Mouse (Mus musculus): ENCODE data around the gene Lrrc8a. TPM values are rescaled to one million over a fixed set of nuclear protein-coding genes. Genes with fewer than 3 reads are reported as not detected.

Lrrc8a gene
- polyA plus RNA-seq, 2 experiments from 2014 or later = 27.2 to 36.9 TPM

DNA sequence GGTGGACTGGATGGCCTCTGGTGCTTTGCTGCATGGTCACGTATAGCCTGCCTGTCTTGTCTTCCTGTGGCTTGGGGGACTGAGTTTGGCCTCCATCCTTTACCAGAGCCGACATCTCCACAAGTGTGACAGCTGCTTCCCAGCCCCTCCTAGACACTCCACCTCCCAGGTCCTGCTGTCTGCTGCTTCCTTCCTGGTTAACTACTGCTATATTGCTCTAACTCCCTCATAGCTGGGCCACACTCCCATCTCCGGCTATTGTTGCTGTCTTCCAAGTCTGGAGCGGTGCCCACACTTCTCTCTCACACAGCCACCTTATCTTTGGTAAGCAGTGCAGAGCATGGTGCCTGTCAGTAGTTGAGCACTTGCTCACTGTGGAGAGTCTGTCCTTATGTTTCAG is 2.3 kb downstream of the Lrrc8a start:
- no peak for ATAC-seq

DNA sequence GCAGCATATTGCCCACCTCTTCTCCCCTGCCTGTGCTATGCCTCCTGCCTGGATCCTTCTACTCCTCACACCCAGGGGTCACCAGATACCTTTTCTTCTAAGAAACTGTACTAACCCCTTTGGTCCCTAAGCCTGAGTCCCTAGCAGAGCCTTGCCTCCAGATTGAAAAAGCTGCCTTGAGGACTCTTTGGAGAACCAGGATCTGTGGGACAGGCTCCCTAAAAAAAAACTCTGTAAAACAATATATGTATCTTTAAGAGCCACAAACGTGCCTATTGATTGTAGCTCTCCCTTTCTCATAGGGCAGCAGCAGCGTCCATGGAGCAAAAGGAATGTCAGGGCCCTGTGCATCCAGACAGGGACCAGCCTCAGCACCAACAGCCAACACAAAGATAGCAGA is 2.8 kb downstream of the Lrrc8a start, which contains the start of gene Gm28035:
Gm28035 (plus strand) TSS at position 301 of the 400 bp plus-strand sequence.
- no peak for ATAC-seq

- no peak for ATAC-seq
Measured at GRCm38 (mm10) chr2:30242509-30242908, 5.0 kb downstream of the Lrrc8a start.

- ATAC-seq = no peak
Measured at GRCm38 (mm10) chr2:30243391-30243790, 5.9 kb downstream of the Lrrc8a start.

- no peak for ATAC-seq
Measured at GRCm38 (mm10) chr2:30244595-30245178, 7.2 kb downstream of the Lrrc8a start.

- no peak for ATAC-seq
Measured at GRCm38 (mm10) chr2:30247036-30247435, 9.5 kb downstream of the Lrrc8a start.

DNA sequence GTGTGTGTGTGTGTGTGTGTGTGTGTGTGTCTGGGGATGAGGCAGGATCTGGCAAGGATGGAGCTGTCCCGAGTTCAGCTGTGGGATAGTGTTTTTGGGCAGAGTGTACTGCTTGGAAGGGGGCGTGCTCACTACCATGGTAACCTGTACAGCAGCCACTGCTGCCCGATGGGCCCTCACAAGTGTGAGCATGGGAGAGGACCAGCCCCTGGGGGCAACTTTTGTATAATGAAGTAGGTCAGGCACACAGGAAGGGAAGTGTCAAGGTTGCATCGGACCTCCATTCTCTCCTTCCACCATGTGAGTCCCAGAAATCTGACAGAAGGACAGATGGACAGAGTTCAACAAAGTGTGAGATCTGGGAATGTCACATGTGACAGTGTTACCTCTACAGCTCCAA is 10.2 kb downstream of the Lrrc8a start:
- ATAC-seq = no peak

GRCm38 (mm10) chr2:30249182-30249581 is 11.7 kb downstream of the Lrrc8a start:
- ATAC-seq = no peak

DNA sequence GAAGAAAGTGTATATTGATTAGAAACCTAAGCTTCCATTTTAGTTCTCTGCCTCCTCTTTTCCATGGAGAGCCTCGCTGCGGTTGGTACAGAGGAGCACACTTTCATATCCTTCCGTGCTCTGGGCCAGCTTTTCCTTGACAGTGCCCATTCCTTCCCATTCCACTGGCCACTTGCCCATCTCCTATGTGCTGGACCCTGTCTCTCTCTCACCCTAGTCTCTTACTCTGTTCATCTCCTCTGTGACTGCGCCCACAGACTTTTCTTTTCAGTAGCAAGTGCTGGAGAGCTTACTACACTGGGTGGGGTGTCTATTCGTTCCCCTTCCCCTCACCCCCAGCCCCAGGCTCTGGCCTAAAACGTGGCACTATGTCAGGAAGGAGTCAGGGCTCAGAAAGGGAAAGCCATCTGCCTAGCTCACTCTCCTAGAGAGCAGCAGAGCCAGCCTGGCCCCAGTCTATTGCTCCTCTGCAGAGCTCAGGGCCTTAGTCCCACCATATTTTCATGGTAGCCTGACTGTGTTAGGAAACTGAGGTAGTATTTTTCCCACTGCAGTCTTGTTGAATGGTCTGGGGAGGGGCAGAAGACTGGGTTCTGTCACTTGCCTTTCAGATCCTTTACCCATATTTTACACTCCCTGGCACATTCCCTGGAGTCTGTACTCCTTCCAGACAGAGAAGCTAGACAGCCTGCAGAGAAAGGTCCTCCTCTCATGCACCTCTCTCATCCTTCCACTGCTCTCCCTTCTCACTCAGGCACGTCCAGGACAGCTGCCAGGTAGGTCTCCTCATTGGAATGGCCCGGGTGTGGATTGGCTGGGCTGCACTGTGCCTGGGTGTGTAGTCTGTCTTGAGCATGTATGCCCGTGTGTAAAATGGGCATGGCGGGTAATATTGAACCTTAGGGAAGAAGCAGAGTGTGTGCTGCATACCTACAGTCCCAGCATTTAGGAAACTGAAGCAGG is 12.9 kb downstream of the Lrrc8a start:
- no peak for ATAC-seq

DNA sequence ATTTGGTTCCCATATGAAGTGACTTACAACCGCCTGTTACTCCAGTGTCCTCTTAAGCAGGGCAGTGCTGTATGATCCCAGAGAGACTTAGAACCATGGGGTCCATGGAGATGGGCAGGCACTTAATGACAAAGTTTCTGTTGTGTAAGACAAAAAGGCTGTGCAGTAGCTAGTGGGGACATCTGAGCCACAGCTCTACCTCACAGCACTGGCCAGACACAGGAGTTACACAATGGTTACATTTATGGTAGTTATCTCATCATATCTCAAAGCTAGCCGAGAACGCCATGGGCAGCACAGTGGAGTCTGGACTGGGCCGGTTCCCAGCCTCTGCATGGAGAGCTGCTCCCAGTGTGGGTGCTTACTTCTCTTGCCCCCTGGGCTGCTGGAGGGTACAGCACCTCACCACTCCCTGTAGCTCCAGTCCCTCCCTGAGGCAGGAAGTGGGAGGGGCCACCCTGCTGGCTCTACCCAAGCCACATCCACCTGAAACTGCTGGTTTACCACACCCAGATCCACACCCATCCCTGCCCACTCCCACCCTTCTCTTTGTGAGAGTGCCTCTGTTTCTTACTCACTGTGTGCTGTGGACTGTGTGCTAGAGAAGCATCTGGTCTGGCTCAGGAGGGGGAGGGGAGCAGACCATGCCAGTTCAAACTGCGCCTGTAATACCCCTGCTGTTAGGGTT is 14.0 kb downstream of the Lrrc8a start:
- ATAC-seq = peak; percentile 93

- no peak for ATAC-seq
Measured at GRCm38 (mm10) chr2:30252521-30252920, 15.0 kb downstream of the Lrrc8a start.

DNA sequence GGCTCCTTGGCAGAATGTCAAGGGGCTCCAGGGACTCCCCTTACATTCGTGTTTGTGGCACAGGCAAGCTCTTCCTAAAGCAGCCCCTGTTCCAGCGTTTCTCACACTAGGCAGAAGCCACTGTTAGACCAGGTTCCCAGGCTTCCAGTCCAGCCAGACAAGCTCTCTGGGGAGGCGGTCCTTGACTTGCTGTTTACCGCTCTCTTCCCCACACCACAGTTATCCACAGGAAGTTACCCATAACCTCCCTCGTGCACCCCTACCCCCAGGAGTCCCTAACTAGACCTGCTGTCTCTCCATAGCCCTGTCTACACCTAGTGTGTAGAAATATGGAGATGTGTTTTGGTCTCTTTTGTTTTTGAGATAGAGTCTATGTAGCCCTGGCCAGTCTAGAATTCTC is 16.3 kb downstream of the Lrrc8a start:
- ATAC-seq = peak; percentile 48

GRCm38 (mm10) chr2:30255631-30256395 is 18.3 kb downstream of the Lrrc8a start:
- no peak for ATAC-seq

DNA sequence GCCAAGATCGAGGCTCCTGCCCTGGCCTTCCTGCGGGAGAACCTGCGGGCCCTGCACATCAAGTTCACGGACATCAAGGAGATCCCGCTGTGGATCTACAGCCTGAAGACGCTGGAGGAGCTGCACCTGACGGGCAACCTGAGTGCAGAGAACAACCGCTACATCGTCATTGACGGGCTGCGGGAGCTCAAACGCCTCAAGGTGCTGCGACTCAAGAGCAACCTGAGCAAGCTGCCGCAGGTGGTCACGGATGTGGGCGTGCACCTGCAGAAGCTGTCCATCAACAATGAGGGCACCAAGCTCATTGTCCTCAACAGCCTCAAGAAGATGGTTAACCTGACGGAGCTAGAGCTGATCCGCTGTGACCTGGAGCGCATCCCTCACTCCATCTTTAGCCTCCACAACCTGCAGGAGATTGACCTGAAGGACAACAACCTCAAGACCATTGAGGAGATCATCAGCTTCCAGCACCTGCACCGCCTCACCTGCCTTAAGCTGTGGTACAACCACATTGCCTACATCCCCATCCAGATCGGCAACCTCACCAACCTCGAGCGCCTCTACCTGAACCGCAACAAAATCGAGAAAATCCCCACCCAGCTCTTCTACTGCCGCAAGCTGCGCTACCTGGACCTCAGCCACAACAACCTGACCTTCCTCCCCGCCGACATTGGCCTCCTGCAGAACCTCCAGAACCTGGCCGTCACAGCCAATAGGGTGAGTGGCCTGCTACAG is 19.3 kb downstream of the Lrrc8a start:
- ATAC-seq = no peak

DNA sequence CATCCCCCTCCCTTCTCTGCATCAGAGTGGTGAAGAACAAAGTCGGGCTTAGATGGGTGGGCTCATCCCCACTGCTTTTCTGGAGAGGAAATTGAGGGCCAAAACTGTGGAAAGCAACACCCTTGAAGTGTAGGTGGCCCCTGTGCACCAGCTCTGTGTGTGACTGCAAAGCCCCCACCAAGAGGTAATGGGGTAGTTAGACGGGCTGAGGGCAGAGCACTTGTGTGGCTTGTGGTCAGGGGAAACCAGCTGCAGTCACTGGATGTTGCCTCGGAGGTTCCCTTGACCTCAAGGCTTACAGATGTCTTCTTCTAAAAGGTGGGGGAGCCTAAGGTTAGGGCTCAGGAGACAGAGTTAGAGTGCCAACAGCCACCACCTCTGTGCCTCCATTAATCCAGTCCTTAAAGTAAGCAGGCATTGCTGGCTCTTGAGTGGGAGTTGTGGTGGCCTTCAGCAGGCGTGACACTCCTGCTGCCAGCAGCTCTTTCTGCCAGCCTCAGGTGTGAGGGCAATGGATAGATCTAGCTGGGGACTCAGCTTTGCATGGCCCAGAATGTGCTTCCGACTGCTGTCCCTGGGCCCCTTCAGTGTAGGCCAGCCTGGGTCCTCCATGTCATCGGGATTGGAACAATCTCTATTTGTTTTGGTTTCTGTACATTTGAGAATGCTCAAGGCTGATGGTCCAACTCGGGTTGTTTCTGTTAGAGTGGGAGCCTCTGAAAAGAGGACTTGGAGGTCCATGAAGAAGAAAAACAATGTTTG is 20.4 kb downstream of the Lrrc8a start:
- no peak for ATAC-seq

- peak; percentile 52 for ATAC-seq
Measured at GRCm38 (mm10) chr2:30258600-30258999, 21.1 kb downstream of the Lrrc8a start.

DNA sequence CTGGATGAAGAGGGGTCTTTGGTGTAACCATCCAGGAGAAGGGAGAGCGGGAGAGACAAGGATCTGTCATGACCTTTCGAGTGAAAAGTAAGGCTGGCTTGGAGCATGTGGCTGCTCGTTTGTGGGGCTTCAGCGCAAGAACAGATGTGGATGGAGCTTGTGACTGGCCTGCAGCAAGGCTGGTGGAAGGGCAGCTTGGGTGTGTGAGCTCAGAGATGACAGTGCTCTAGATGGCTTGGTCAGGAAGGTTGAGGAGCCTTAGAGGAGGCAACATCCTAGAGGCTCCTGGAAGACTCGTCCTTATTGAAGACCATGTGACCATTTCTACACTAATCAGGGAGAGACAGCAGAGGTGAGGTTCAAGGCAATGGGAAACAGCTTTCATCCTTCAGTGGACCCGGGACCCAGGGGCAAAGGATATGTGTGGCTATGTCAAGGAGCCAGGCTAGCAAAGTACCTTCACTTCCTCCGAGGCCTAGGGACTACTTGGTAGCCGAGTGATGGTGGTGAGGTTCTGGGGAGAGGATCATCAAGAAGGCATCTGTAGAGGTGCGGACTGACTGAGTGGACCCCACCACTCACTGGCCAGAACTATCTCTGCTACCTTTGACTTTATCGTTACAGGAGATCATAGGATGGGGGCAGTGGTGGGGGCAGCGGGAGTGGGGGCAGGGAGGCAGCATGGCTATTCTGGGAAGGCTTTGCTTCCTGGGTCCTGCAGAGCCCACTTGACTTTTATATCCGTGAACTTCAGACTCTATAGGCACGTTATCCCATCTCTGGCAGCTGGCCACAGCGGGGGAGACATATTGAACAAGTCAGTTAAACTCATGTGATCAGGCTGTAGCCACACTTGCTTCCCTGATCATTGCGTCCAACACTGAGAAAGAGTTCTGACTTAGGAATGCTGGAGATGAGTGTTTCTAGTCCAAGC is 21.9 kb downstream of the Lrrc8a start:
- no peak for ATAC-seq

DNA sequence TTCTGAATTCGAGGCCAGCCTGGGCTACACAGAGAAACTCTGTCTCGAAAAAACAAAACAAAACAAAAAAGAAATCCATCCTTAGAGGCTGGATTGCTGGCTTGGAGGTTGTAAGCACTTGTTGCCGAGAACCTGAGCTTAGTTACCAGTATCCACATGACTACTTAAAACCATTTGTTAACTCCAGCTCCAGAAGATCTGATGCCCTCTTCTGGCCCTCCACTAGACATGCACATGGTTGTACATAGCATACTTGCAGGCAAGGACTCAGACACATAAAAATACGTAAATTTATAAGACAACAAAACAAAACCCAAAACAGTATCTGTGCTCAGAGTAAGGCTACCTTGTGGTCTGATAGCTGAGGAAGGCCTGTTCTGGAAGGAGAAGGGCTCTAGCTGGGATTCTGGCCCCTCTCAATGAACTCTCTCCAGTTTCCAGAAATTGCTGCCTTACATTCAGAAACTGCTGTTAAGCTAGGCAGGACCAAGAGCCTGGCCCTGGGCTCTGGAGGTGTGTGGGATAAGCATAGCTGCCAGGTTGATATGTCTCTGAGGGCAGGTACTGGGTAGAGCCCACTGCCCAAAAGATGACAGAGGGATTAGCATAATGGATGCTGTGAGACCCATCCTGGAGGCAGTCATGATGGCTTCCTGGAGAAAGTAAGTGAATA is 23.7 kb downstream of the Lrrc8a start:
- no peak for ATAC-seq
